Mouse (Mus musculus) erythroblast, embryonic 14.5 days (primary cell): ENCODE measurements at regions not wholly inside any gene's neighbourhood (a gene's known extent, or its start where the extent isn't known, plus 50 kb on each side); places are given as distances from the start of the nearest gene placed in this dataset.

ENCODE experiments used
- GATA1 ChIP-seq: IDR thresholded peaks from 2 replicates; pipeline ENCODE4 v1.6.1; 2012; ENCODE audit warnings: low read length, inconsistent platforms, mixed read lengths
- TAL1 ChIP-seq: IDR thresholded peaks from 3 replicates; pipeline ENCODE4 v1.6.1; 2012; ENCODE audit warnings: low read length, inconsistent platforms, mixed read lengths

GRCm38 (mm10) chr17:83057832-83058231 lies 157.3 kb upstream of the Pkdcc start:
- TF ChIP-seq GATA1: no peak
- TF ChIP-seq TAL1: no peak
